Mouse (Mus musculus): ENCODE results near the gene Six3.

Gene Six3

DNA sequence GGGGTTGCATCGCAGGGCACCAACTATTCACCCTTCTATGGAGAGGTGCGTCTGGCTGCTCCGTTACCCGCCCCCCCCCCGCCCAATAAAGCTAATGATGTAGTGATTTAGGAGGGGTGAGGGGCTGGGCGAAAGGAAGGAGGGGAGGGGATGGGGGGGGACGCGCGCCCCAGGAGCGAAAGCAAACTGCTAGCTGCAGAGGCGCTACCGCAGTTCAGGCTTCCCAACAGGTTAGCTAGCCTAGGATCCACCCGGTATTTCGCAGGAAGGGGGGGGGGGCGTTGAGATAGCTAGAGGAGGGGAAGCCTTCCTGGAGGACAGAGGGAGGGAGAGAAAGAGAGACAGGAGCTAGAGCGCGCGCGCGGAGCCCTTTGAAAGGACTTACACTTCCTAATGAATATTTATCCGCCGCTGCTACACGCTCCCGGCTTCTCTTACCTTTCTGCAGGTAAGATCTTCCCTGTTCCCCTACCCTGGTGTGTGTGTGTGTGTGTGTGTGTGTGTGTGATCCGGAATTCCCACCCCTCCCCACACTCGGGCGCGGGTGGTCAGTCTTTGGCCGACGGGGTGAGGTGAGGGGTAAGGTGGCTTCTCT lies at the start of gene Six3:
Six3 (plus strand) TSS at position 343 of the 595 bp plus-strand sequence.
- no peak for DNase-seq (ENCODE audit: inconsistent age in 2 of 2, low spot score in 1 of 2)

DNA sequence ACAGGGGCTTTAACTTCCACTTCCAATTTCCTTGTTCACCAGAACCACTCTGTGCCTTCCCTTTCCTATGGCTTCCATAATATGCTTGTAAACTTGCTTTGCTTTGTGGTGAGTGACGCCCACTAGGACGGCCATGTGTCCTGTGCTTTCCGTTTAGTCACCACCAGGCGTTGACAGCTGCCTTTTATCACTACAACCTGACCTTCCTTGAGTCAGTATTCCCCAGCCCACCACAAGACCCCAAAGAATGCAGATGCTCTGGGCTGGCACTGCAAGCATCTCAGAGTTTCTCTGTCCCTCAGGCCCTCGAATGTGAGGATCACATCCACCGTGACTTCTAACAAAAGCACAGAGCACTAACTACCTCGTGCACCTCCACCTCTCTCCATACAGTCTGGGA lies 49.3 kb upstream of the Six3 start:
- no peak for DNase-seq (ENCODE audit: inconsistent age in 2 of 2, low spot score in 1 of 2)

- no peak for DNase-seq (ENCODE audit: inconsistent age in 2 of 2, low spot score in 1 of 2)
Observed at GRCm38 (mm10) chr17:85574023-85574422, 39.4 kb upstream of the Six3 start.

DNA sequence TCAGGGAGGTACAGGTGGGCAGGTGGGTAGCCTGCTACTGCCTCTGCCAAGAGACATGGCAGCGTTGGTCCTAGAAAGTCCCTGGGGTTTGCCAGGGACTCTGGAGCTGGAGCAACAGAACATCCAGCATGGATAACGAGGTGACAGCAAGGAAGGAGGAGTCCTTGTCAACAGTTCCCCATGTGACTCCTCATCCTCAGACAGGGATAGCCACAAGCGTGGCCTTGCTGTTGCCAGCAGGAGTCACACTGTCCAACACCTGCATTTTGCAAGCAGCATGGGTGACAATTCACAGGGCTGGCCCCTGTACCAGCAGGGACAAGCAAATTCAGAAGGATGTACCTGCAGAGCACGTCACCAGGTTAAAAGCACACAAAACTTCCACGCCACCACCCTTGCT lies 35.1 kb upstream of the Six3 start:
- no peak for DNase-seq (ENCODE audit: inconsistent age in 2 of 2, low spot score in 1 of 2)

DNA sequence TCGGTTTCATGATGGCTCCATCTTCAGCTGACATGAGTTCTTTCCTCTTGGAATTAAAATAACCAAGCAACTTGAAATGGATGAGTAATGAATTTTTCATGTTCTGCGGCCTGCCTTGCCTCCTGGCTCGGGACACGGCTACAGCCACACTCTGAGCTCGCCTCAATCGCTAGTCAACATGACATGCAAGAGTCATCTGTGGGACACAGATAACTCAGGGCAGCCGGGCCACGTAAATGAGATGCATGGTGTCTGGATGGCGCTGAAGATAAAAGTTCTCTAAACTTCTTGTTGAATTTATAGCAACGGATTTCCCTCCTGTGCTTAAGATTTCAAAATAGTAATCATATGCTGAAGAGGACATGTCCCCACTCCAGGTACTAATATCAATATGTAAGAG lies 34.1 kb upstream of the Six3 start:
- no peak for DNase-seq (ENCODE audit: inconsistent age in 2 of 2, low spot score in 1 of 2)

DNA sequence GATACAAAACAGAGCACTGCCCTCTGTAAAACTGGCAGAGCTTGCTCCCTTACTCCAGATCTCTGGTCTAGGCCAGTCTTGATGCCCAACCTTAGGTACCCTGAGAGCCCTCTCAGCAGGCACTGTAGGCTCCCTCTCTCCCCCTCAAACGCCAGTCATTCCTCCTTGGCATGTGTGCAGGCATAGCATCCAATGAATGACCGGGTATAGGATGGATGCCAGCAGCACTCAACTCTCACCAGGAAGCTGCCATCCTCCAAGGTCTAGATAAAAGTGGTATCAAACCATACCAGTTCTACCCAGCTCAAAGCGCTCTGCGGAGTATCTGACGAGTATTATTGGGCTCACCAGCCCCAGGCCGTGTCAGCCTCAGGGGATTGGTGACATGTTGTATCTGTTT lies 33.2 kb upstream of the Six3 start:
- peak in 1 of 2 experiments; percentile 25 for DNase-seq (ENCODE audit: inconsistent age in 2 of 2, low spot score in 1 of 2)

GRCm38 (mm10) chr17:85584170-85584569 lies 29.2 kb upstream of the Six3 start:
- DNase-seq (ENCODE audit: inconsistent age in 2 of 2, low spot score in 1 of 2) = no peak

- DNase-seq (ENCODE audit: inconsistent age in 2 of 2, low spot score in 1 of 2) = no peak
Observed at GRCm38 (mm10) chr17:85584573-85584972, 28.8 kb upstream of the Six3 start.

DNA sequence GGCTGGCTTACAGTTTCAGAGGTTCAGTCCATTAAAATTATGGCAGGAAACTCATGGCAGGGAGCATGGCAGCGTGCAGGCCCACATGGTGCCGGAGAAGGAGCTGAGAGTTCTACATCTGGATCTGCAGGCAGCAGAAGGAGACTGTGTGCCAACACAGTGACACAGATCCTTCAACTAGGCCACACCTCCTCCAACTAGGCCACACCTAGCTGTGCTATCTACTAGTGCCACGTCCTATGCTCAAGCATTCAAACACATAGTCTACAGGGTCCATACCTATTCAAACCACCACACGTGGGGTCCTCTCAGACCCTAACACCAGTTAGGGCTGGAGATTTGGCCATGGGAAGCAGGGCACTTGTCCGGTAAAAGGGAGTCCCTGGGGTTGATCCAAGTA lies 27.6 kb upstream of the Six3 start:
- no peak for DNase-seq (ENCODE audit: inconsistent age in 2 of 2, low spot score in 1 of 2)

DNA sequence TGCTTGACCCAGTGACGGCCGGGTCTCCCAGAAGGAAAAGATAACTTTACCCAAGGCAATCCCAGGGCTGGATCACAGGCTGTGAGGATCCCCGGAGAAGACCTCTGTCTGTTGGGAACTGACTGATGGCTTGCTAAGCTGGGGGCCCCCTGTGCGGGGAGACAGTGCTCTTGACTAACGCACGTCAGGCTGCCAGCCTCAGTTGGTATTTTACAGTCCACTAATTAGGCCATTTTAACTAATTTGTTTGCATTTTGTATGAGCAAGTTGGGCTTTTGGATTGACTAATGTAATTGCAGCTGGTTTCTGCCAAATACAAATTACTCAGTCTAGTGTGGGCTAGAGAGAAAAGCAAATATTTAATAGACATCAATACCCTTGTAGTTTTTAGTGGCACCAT lies 21.4 kb upstream of the Six3 start:
- DNase-seq (ENCODE audit: inconsistent age in 2 of 2, low spot score in 1 of 2) = no peak

GRCm38 (mm10) chr17:85595853-85596252 lies 17.6 kb upstream of the Six3 start:
- DNase-seq (ENCODE audit: inconsistent age in 2 of 2, low spot score in 1 of 2) = no peak

- DNase-seq (ENCODE audit: inconsistent age in 2 of 2, low spot score in 1 of 2) = no peak
Observed at GRCm38 (mm10) chr17:85596341-85596890, 17.0 kb upstream of the Six3 start.

DNA sequence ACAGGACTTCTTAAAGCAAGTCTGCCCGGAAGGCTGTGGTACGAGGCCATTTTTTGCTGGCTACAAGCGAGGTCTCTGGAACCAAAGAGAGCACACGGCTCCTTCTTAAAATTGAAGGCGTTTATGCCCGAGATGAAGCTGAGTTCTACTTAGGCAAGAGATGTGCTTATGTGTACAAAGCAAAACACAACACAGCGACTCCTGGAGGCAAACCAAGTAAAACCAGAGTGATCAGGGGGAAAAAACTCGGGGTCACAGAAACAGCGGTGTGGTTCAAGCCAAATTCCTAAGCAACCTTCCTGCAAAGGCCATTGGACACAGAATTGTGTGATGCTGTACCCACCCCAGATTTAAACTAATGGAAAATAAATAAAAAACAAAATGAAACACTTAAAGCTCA lies 13.9 kb upstream of the Six3 start:
- no peak for DNase-seq (ENCODE audit: inconsistent age in 2 of 2, low spot score in 1 of 2)

DNA sequence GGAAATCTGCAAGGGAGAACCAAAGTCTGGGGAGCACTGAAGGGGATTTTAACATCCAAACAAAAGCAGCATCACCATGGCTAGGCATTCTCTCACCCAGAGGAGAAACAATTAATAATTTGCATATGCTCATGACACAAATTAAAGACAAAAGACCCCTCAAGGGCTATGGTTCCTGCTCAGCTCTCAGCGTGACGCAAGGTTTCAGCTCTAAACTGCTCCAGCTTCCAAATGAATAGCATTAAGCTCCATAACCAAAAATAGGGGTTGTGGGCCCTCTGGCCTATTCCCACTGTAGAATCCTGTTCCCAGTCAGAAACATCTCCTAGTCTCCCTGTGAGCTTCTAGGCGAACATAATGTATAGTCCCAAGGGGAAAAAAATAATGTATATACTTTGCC lies 6.9 kb upstream of the Six3 start:
- no peak for DNase-seq (ENCODE audit: inconsistent age in 2 of 2, low spot score in 1 of 2)

- no peak for DNase-seq (ENCODE audit: inconsistent age in 2 of 2, low spot score in 1 of 2)
Observed at GRCm38 (mm10) chr17:85607556-85608365, 5.6 kb upstream of the Six3 start.

- DNase-seq (ENCODE audit: inconsistent age in 2 of 2, low spot score in 1 of 2) = no peak
Observed at GRCm38 (mm10) chr17:85608366-85609093, 4.9 kb upstream of the Six3 start.

DNA sequence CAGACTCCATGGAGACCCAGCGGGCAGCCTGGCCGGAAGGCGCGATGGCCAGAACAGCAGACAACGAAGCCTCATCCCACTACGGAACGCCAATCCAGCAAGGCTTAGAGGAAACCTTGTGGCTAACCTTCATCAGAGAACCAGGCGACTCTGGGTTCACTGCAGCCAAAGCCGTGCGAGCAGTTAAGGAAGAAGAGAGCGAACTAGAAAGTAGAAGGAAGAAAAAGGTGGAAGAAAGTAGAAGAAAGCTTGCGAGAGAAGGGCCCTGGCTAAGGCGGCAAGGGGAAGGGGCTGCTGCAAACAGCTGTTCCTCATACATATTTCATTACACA lies 4.3 kb upstream of the Six3 start:
- DNase-seq (ENCODE audit: inconsistent age in 2 of 2, low spot score in 1 of 2) = no peak

DNA sequence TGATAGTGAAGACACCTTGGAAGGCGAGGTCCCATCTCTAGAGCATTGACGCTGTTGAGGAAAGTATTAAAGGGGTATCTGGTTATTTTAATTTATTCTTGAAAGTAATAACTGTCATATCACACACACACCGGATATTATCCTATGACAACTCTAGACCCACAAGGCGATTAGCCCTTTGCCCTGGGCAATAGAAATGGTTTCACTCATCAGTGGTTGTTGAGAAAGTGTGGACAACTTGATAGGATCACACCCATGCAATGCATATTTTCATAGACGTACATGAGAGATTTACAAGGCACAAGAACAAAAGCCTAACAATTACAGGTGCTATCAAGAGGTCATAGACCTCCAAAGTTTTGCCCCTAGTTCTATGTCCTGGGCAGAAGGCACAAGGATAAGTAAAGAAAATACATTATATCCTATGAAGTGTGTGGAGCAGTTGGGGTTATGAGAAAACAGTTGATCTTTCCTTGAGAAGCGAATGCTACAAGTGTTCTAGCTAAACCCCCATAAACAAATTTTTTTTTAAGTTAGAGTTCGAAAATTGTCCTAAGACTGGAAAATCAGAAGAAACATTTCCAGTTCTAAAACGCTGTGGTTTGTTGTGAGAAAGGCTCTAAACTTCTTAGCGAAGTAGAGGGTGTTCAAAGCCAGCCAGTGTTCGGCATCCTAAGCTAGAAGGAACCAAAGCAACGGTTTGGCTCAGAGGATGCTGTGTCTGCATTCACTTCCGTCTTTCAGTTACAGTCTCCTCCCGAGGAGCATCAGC lies 3.6 kb upstream of the Six3 start:
- no peak for DNase-seq (ENCODE audit: inconsistent age in 2 of 2, low spot score in 1 of 2)

- DNase-seq (ENCODE audit: inconsistent age in 2 of 2, low spot score in 1 of 2) = no peak
Observed at GRCm38 (mm10) chr17:85610393-85611115, 2.9 kb upstream of the Six3 start.

Data from adrenal gland, adult (tissue).